Mouse (Mus musculus) embryonic facial prominence, embryonic 10.5 days (tissue): Measurements from ENCODE around the gene Slc6a19. TPM values are rescaled to one million over a fixed set of nuclear protein-coding genes. Genes with fewer than 3 reads are reported as not detected.

ENCODE experiments used
- DNase-seq: peaks from one replicate; pipeline ENCODE4 v3.0.0-alpha.2; 2017; ENCODE audit warnings: low spot score
- H3K27ac ChIP-seq: fragments of 300-500 bp; sonication (generic); replicated peaks from 2 replicates; pipeline ENCODE4 v1.5.1; 2016; ENCODE audit warnings: mild to moderate bottlenecking
- H3K27me3 ChIP-seq: fragments of 300-500 bp; sonication (generic); replicated peaks from 2 replicates; pipeline ENCODE4 v1.6.1; 2016; ENCODE audit warnings: low read depth, mild to moderate bottlenecking; ENCODE audit not compliant: poor library complexity, severe bottlenecking
- H3K36me3 ChIP-seq: fragments of 300-500 bp; sonication (generic); replicated peaks from 2 replicates; pipeline ENCODE4 v1.6.1; 2016; ENCODE audit warnings: mild to moderate bottlenecking, moderate library complexity
- H3K4me1 ChIP-seq: fragments of 300-500 bp; sonication (generic); 2 replicates; pipeline ENCODE4 v1.6.1; 2016
- H3K4me3 ChIP-seq: fragments of 300-500 bp; sonication (generic); 2 replicates; pipeline ENCODE4 v1.5.1; 2016; ENCODE audit warnings: mild to moderate bottlenecking, moderate library complexity
- H3K9me3 ChIP-seq: fragments of 300-500 bp; sonication (generic); 2 replicates; pipeline ENCODE4 v1.6.1; 2016; ENCODE audit warnings: mild to moderate bottlenecking
- WGBS: fragments of 180-500 bp; shearing (Covaris S2); methylation state at CpG from one replicate; pipeline ENCODE4 v1.1.7; 2016; 5-methylcytosine and 5-hydroxymethylcytosine counted together
- polyA plus RNA-seq: library from polyadenylated mRNA; unstranded; fragments of >200 nt; fragmentation: Nextera tagmentation; extraction: Ambion mirVana; gene quantifications from 2 replicates; pipeline ENCODE4 v1.2.1, GENCODE M21; 2016

The Slc6a19 gene
- polyA plus RNA-seq, 1 experiment from 2014 or later = 0.34 TPM

GRCm38 (mm10) chr13:73637826-73638225, 66.8 kb downstream of the Slc6a19 start:
- Histone ChIP-seq H3K9me3 (no peaks in the 10 kb centered on the region), H3K36me3 (peaks cover 44% of the 10 kb centered on the region), H3K27me3 (no peaks in the 10 kb centered on the region), H3K4me3 (no peak overlapping the region), H3K4me1 (no peaks in the 10 kb centered on the region), H3K27ac (no peak overlapping the region)
- no peak for DNase-seq
- WGBS = 75% methylated on average over 6 of the region's 6 CpGs

- 92% methylated on average over 3 of the region's 3 CpGs for WGBS
- Histone ChIP-seq H3K27me3 (no peaks in the 10 kb centered on the region), H3K4me3 (no peak overlapping the region), H3K36me3 (peaks cover 72% of the 10 kb centered on the region), H3K9me3 (no peaks in the 10 kb centered on the region), H3K4me1 (peaks cover 19% of the 10 kb centered on the region), H3K27ac (no peak overlapping the region)
- no peak for DNase-seq
These were observed 72.8 kb downstream of the Slc6a19 start for GRCm38 (mm10) chr13:73631837-73632236.

Other genes starting within 250 kb of the Slc6a19 start
- 59.4 and 60.5 TPM in 2 replicates for gene Lpcat1, start 237.7 kb downstream of the Slc6a19 start, polyA plus RNA-seq
- gene Slc6a3, start 168.1 kb downstream of the Slc6a19 start, polyA plus RNA-seq = 0.20 TPM in 1 of 2 replicates, not detected in the other
- gene Clptm1l, start 100.9 kb downstream of the Slc6a19 start, polyA plus RNA-seq = 98.9 and 103 TPM in 2 replicates
- 9.2 and 10.4 TPM in 2 replicates for gene Tert, start 78.0 kb downstream of the Slc6a19 start, polyA plus RNA-seq
- not detected in 2 replicates for gene Slc6a18, start 26.8 kb downstream of the Slc6a19 start, polyA plus RNA-seq
- gene Slc12a7, start 28.2 kb upstream of the Slc6a19 start, polyA plus RNA-seq = 53.5 and 55.8 TPM in 2 replicates
- gene Nkd2, start 142.8 kb upstream of the Slc6a19 start, polyA plus RNA-seq = 20.8 and 26.2 TPM in 2 replicates
- 72.2 and 73.7 TPM in 2 replicates for gene Trip13, start 232.9 kb upstream of the Slc6a19 start, polyA plus RNA-seq
- gene Brd9, start 232.9 kb upstream of the Slc6a19 start, polyA plus RNA-seq = 50.6 and 57.3 TPM in 2 replicates